Comparison of ENCODE assay signal across 8 mouse cellular contexts in the genomic region with DNA sequence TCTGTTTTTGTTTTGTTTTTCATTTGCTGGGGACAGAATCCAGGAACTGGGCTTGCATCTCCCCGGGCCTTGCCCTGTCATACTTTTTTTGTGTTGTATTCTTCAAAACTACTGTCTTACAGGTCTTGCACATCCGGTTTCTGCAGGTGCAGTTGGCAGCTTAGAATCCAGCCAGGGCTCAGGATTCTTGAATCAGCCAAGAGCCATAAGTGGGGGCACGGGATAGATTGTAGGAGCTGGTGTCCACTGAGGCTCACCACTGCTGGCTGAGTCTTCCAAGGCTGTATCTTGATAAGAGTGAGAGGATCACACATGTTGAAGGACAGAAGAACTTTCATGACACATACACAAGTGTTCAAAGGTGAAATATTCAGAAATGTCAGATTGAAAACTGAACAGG. TPM values are rescaled to one million over a fixed set of nuclear protein-coding genes. Genes with fewer than 3 reads are reported as not detected.
A peak's percentile ranks its signal among the peaks of the same experiment; 100 is the strongest.
DNase-seq lines count a peak whose midpoint lies in the region; ATAC-seq and TF ChIP-seq lines count a peak whose summit lies in the region.

No protein-coding gene starts in this region.

- H3K4me1 ChIP-seq in heart, embryonic 11.5 days (ENCODE audit: control insufficient read depth, insufficient read depth, low read length), result peaks cover 20% of the 10 kb centered on the region
- peaks cover 6% of the 10 kb centered on the region for H3K4me1 ChIP-seq in bone marrow macrophage, adult 2 months (ENCODE audit: control insufficient read depth, insufficient read depth, low read length)
- peaks cover 11% of the 10 kb centered on the region; the same call in 1 of the 2 replicates for H3K4me1 ChIP-seq in hindbrain, embryonic 14.5 days (replicated peaks; ENCODE audit: control insufficient read depth, insufficient read depth, low read length)
- 0 out of 2 replicates have a peak, but pooled peaks cover 3% of the 10 kb centered on the region for H3K4me1 ChIP-seq in midbrain, embryonic 14.5 days (ENCODE audit: control insufficient read depth, insufficient read depth, low read length)

- no peak overlapping the region for H3K9ac ChIP-seq in heart, embryonic 11.5 days (ENCODE audit: low read depth, low read length)
- peak overlapping the region; percentile 64; the same call in 1 of the 2 replicates for H3K9ac ChIP-seq in hindbrain, embryonic 14.5 days
- no peak overlapping the region for H3K9ac ChIP-seq in midbrain, embryonic 14.5 days (replicated peaks; ENCODE audit: low read length)

- TF ChIP-seq POLR2A in bone marrow macrophage, adult 2 months (IDR thresholded peaks at IDR 0.05; ENCODE audit: borderline replicate concordance, low read depth, low read length), result no peak

- H3K4me3 ChIP-seq in heart, embryonic 11.5 days (ENCODE audit: low read depth, low read length), result peak overlapping the region; percentile 67
- H3K4me3 ChIP-seq in bone marrow macrophage, adult 2 months (ENCODE audit: insufficient read depth, low read length), result no peak overlapping the region
- H3K4me3 ChIP-seq in hindbrain, embryonic 14.5 days (replicated peaks; ENCODE audit: low read length), result peak overlapping the region; percentile 54
- peak overlapping the region; percentile 51 for H3K4me3 ChIP-seq in midbrain, embryonic 14.5 days (replicated peaks; ENCODE audit: low read depth, low read length)

- DNase-seq in heart, postnatal 10 days, result no peak
- no peak for DNase-seq in hindbrain, embryonic 14.5 days (ENCODE audit: low spot score)
- no peak for DNase-seq in midbrain, embryonic 14.5 days
- no peak for DNase-seq in kidney, adult 8-10 months
- DNase-seq in cerebellum, adult 9-10 months, result no peak
- no peak for DNase-seq in yolk sac, embryonic 10.5 days (ENCODE audit: low spot score)

- H3K27ac ChIP-seq in heart, embryonic 11.5 days (ENCODE audit: low read depth, low read length), result no peak overlapping the region
- H3K27ac ChIP-seq in bone marrow macrophage, adult 2 months (ENCODE audit: insufficient read depth, low read depth, low read length), result 0 out of 2 replicates have a peak overlapping the region, but pooled peaks have one; percentile 3
- H3K27ac ChIP-seq in hindbrain, embryonic 14.5 days, result no peak overlapping the region
- H3K27ac ChIP-seq in midbrain, embryonic 14.5 days (replicated peaks; ENCODE audit: low read depth, low read length), result no peak overlapping the region

- H3K9me3 ChIP-seq in heart, embryonic 11.5 days (replicated peaks; ENCODE audit: control insufficient read depth, low read length), result no peaks in the 10 kb centered on the region
- no peaks in the 10 kb centered on the region for H3K9me3 ChIP-seq in hindbrain, embryonic 14.5 days (ENCODE audit: control insufficient read depth, low read length)
- no peaks in the 10 kb centered on the region for H3K9me3 ChIP-seq in midbrain, embryonic 14.5 days (ENCODE audit: control insufficient read depth, low read length)

- WGBS in heart, embryonic 11.5 days (ENCODE audit: insufficient replicate concordance), result 58% methylated on average over 3 of the region's 3 CpGs
- 60% methylated on average over 3 of the region's 3 CpGs for WGBS in hindbrain, embryonic 14.5 days
- 62% methylated on average over 3 of the region's 3 CpGs for WGBS in midbrain, embryonic 14.5 days

- TF ChIP-seq CTCF in bone marrow macrophage, adult 2 months (IDR thresholded peaks at IDR 0.05; ENCODE audit: low read depth, low read length), result no peak

- intact Hi-C loops in heart, postnatal 10 days (cut with DNase I), result no loop called here

- H3K4me2 ChIP-seq in heart, embryonic 11.5 days, result peak overlapping the region; percentile 84
- peak overlapping the region; percentile 79 for H3K4me2 ChIP-seq in hindbrain, embryonic 14.5 days (replicated peaks)
- H3K4me2 ChIP-seq in midbrain, embryonic 14.5 days (ENCODE audit: low read length), result peak overlapping the region; percentile 75

- H3K36me3 ChIP-seq in heart, embryonic 11.5 days (ENCODE audit: control insufficient read depth, insufficient read depth, low read length), result no peaks in the 10 kb centered on the region
- H3K36me3 ChIP-seq in hindbrain, embryonic 14.5 days (replicated peaks; ENCODE audit: control insufficient read depth, insufficient read depth), result no peaks in the 10 kb centered on the region
- no peaks in the 10 kb centered on the region for H3K36me3 ChIP-seq in midbrain, embryonic 14.5 days (ENCODE audit: control insufficient read depth, insufficient read depth, low read length)

- ATAC-seq in heart, embryonic 11.5 days (replicated peaks; ENCODE audit: insufficient number of reproducible peaks, low FRiP score, low TSS enrichment), result no peak
- 0 out of 2 replicates have a peak, but pooled peaks have one; percentile 39 for ATAC-seq in hindbrain, embryonic 14.5 days (ENCODE audit: low FRiP score)
- no peak for ATAC-seq in midbrain, embryonic 14.5 days (ENCODE audit: low FRiP score, low TSS enrichment)

- H3K27me3 ChIP-seq in heart, embryonic 11.5 days (ENCODE audit: control insufficient read depth, insufficient read depth, low read length), result 0 out of 2 replicates have a peak, but pooled peaks cover 2% of the 10 kb centered on the region
- no peaks in the 10 kb centered on the region for H3K27me3 ChIP-seq in hindbrain, embryonic 14.5 days (ENCODE audit: control insufficient read depth, insufficient read depth, low read length)
- no peaks in the 10 kb centered on the region for H3K27me3 ChIP-seq in midbrain, embryonic 14.5 days (ENCODE audit: control insufficient read depth, insufficient read depth, low read length)

RNA-seq across cellular contexts. Expression of a gene that starts 0.4 kb away (rescaled TPM):
- 11.1 and 12.6 TPM in 2 replicates for polyA plus RNA-seq in heart, embryonic 11.5 days (2014; fragmentation: Nextera tagmentation; extraction: Ambion mirVana)
- 10 to 100 TPM; 38.5 to 40.4 TPM for total RNA-seq in heart, postnatal 10 days (2021)
- polyA plus RNA-seq in bone marrow macrophage, adult 2 months (2012; ENCODE audit: insufficient read depth, insufficient read length, missing spikeins), result 13.4 and 14.7 TPM in 2 replicates
- polyA plus RNA-seq in hindbrain, embryonic 14.5 days (2014; fragmentation: Nextera tagmentation; extraction: Ambion mirVana), result 6.9 and 7.8 TPM in 2 replicates
- 4.7 and 5.3 TPM in 2 replicates for polyA plus RNA-seq in midbrain, embryonic 14.5 days (2014; fragmentation: Nextera tagmentation; extraction: Ambion mirVana)
